Mouse (Mus musculus) MEL (cell line): ENCODE measurements around the gene Dars. TPM values are rescaled to one million over a fixed set of nuclear protein-coding genes. Genes with fewer than 3 reads are reported as not detected.
A peak's percentile ranks its signal among the peaks of the same experiment; 100 is the strongest.

Experiments
- DNase-seq: peaks from one replicate; pipeline ENCODE4 v3.0.0; 2011; ENCODE audit warnings: low read depth, low spot score
- H3K27ac ChIP-seq: 2 replicates; pipeline ENCODE4 v1.5.1; 2012; ENCODE audit warnings: low read depth, mild to moderate bottlenecking, control low read depth, low read length, moderate library complexity; ENCODE audit not compliant: control insufficient read depth
- H3K27me3 ChIP-seq, 2 experiments: fragments of 150-350 bp in 1 of 2; sonication (generic) in 1 of 2; 2 replicates each; pipeline ENCODE4 v1.6.1; 2012; ENCODE audit warnings: low read length in 2 of 2, mild to moderate bottlenecking in 2 of 2, improper control_type of control experiment in 1 of 2, moderate library complexity in 1 of 2; ENCODE audit not compliant: insufficient read depth in 2 of 2, control insufficient read depth in 1 of 2
- H3K36me3 ChIP-seq, 2 experiments: 2 replicates each; pipeline ENCODE4 v1.6.1; 2012 to 2014; ENCODE audit warnings: low read length in 2 of 2, improper control_type of control experiment in 1 of 2, inconsistent platforms in 1 of 2, mild to moderate bottlenecking in 1 of 2; ENCODE audit not compliant: insufficient read depth in 2 of 2, control insufficient read depth in 1 of 2
- H3K4me1 ChIP-seq, 2 experiments: fragments of 150-350 bp in 1 of 2; sonication (generic) in 1 of 2; 2 replicates each; pipeline ENCODE4 v1.6.1; 2012; ENCODE audit warnings: low read length in 2 of 2, improper control_type of control experiment in 1 of 2, mild to moderate bottlenecking in 1 of 2; ENCODE audit not compliant: insufficient read depth in 2 of 2, control insufficient read depth in 1 of 2
- H3K4me3 ChIP-seq, 2 experiments: fragments of 150-350 bp in 1 of 2; sonication (generic) in 1 of 2; 2 replicates each; pipeline ENCODE4 v1.5.1; 2012; ENCODE audit warnings: low read depth in 2 of 2, low read length in 2 of 2, mild to moderate bottlenecking in 2 of 2, moderate library complexity in 2 of 2, control low read depth in 1 of 2, improper control_type of control experiment in 1 of 2; ENCODE audit not compliant: control insufficient read depth in 1 of 2, insufficient read depth in 1 of 2
- H3K79me2 ChIP-seq: 2 replicates; pipeline ENCODE4 v1.6.1; 2012; ENCODE audit warnings: mild to moderate bottlenecking, low read length, moderate library complexity; ENCODE audit not compliant: control insufficient read depth, poor library complexity, insufficient read depth
- H3K9ac ChIP-seq: 2 replicates; pipeline ENCODE4 v1.6.1; 2012; ENCODE audit warnings: low read depth, mild to moderate bottlenecking, control low read depth, low read length, moderate library complexity; ENCODE audit not compliant: control insufficient read depth, poor library complexity, severe bottlenecking
- H3K9me3 ChIP-seq: fragments of 150-350 bp; sonication (generic); replicated peaks from 2 replicates; pipeline ENCODE4 v1.6.1; 2012; ENCODE audit warnings: mild to moderate bottlenecking, low read length, improper control_type of control experiment, moderate library complexity; ENCODE audit not compliant: insufficient read depth
- E2F4 ChIP-seq: IDR thresholded peaks from 2 replicates; pipeline ENCODE4 v1.6.1; 2011; ENCODE audit warnings: low read depth, low read length, improper control_type of control experiment, borderline replicate concordance
- ELF1 ChIP-seq: IDR thresholded peaks from 2 replicates; pipeline ENCODE4 v1.6.1; 2014; ENCODE audit warnings: low read depth, mild to moderate bottlenecking, inconsistent platforms, low read length, improper control_type of control experiment, moderate library complexity
- GABPA ChIP-seq: IDR thresholded peaks from 2 replicates; pipeline ENCODE4 v1.6.1; 2012; ENCODE audit warnings: low read depth, mild to moderate bottlenecking, inconsistent platforms, low read length, improper control_type of control experiment, moderate library complexity
- JUND ChIP-seq: IDR thresholded peaks from 2 replicates; pipeline ENCODE4 v1.6.1; 2011; ENCODE audit warnings: low read depth, mild to moderate bottlenecking, improper control_type of control experiment, low read length
- KAT2A ChIP-seq: conservative IDR thresholded peaks from 2 replicates; pipeline ENCODE4 v1.6.1; 2012; ENCODE audit warnings: low read depth, low read length, improper control_type of control experiment, inconsistent platforms
- MYC ChIP-seq: IDR thresholded peaks from 2 replicates; pipeline ENCODE4 v1.6.1; 2011; ENCODE audit warnings: low read depth, mild to moderate bottlenecking, low read length, improper control_type of control experiment, moderate library complexity
- POLR2A ChIP-seq, 2 experiments: IDR thresholded peaks; 2 replicates each; pipeline ENCODE4 v1.6.1; 2011 to 2012; ENCODE audit warnings: low read length in 2 of 2, mild to moderate bottlenecking in 2 of 2, control low read depth in 1 of 2, improper control_type of control experiment in 1 of 2, low read depth in 1 of 2, moderate library complexity in 1 of 2; ENCODE audit not compliant: control insufficient read depth in 1 of 2, insufficient read depth in 1 of 2, poor library complexity in 1 of 2
- POLR2AphosphoS2 ChIP-seq: IDR thresholded peaks from 2 replicates; pipeline ENCODE4 v1.6.1; 2011; ENCODE audit warnings: low read length, improper control_type of control experiment
- POLR2AphosphoS5 ChIP-seq: IDR thresholded peaks from 2 replicates; pipeline ENCODE4 v1.6.1; 2012; ENCODE audit warnings: low read depth, borderline replicate concordance, mild to moderate bottlenecking, inconsistent platforms, low read length, moderate library complexity, mixed read lengths
- RAD21 ChIP-seq: IDR thresholded peaks from 2 replicates; pipeline ENCODE4 v1.6.1; 2011; ENCODE audit warnings: mild to moderate bottlenecking, low read depth, low read length, improper control_type of control experiment
- RCOR1 ChIP-seq: IDR thresholded peaks from 2 replicates; pipeline ENCODE4 v1.6.1; 2012; ENCODE audit warnings: low read depth, mild to moderate bottlenecking, inconsistent platforms, low read length, improper control_type of control experiment
- TCF12 ChIP-seq: IDR thresholded peaks from 2 replicates; pipeline ENCODE4 v1.6.1; 2014; ENCODE audit warnings: low read depth, mild to moderate bottlenecking, inconsistent platforms, low read length, improper control_type of control experiment, moderate library complexity
- USF2 ChIP-seq, 2 experiments: IDR thresholded peaks; 2 replicates each; pipeline ENCODE4 v1.6.1; 2011 to 2012; ENCODE audit warnings: improper control_type of control experiment in 2 of 2, low read length in 2 of 2, borderline replicate concordance in 1 of 2, inconsistent platforms in 1 of 2, low read depth in 1 of 2, mild to moderate bottlenecking in 1 of 2; ENCODE audit not compliant: insufficient read depth in 1 of 2
- ZMIZ1 ChIP-seq: IDR thresholded peaks from 2 replicates; pipeline ENCODE4 v1.6.1; 2012; ENCODE audit warnings: low read depth, mild to moderate bottlenecking, inconsistent platforms, low read length, improper control_type of control experiment, moderate library complexity
- polyA plus RNA-seq, 2 experiments: library from polyadenylated mRNA; stranded (reverse) in 1 of 2; unstranded in 1 of 2; fragments of >175 nt in 1 of 2; fragments of >200 nt in 1 of 2; gene quantifications; 2 replicates each; pipeline versions ENCODE4 v1.2.1 to v1.2.4; 2012; ENCODE audit warnings: low replicate concordance in 2 of 2, low read depth in 1 of 2; ENCODE audit not compliant: insufficient read length in 2 of 2, insufficient read depth in 1 of 2, missing spikeins in 1 of 2
- total RNA-seq: library from RNA; depleted of rRNA; stranded (reverse); fragments of 300-350 nt; gene quantifications from 2 replicates; pipeline ENCODE4 v1.2.3, GENCODE M21; 2012

Gene Dars
- total and polyA plus RNA-seq, 3 experiments: 95.2 to 104 TPM; not detected in 1

- H3K4me1 ChIP-seq: no peaks in the 10 kb centered on the region
- DNase-seq: no peak
- no peaks in the 10 kb centered on the region for H3K27me3 ChIP-seq
- no peak overlapping the region for H3K9ac ChIP-seq
- TF ChIP-seq POLR2AphosphoS5 (no peak), USF2 (IDR thresholded peaks at IDR 0.05; ENCODE audit: borderline replicate concordance in 1 of 2, insufficient read depth in 1 of 2, low read depth in 1 of 2, low read length in 2 of 2) (no peak), JUND (no peak), KAT2A (no peak)
- H3K36me3 ChIP-seq: peaks cover 0 to 31% of the 10 kb centered on the region in 2 experiments; a peak in 2 of 4 replicates
- H3K27ac ChIP-seq: no peak overlapping the region
- H3K4me3 ChIP-seq: no peak overlapping the region
- no peaks in the 10 kb centered on the region for H3K9me3 ChIP-seq
- no peaks in the 10 kb centered on the region for H3K79me2 ChIP-seq
These were observed 30.7 kb downstream of the Dars start for GRCm38 (mm10) chr1:128386487-128386886.

- Histone ChIP-seq H3K27me3 (no peaks in the 10 kb centered on the region), H3K79me2 (no peaks in the 10 kb centered on the region; the same call in 1 of the 2 replicates), H3K9me3 (no peaks in the 10 kb centered on the region), H3K36me3 (peaks cover 2 to 29% of the 10 kb centered on the region in 2 experiments; a peak in 3 of 4 replicates), H3K9ac (no peak overlapping the region), H3K4me3 (no peak overlapping the region), H3K4me1 (no peaks in the 10 kb centered on the region), H3K27ac (no peak overlapping the region)
- TF ChIP-seq POLR2AphosphoS5: no peak
- TF ChIP-seq TCF12: no peak
- no peak for TF ChIP-seq GABPA
- TF ChIP-seq RCOR1: no peak
- TF ChIP-seq POLR2AphosphoS2: no peak
- no peak for TF ChIP-seq E2F4
- TF ChIP-seq ZMIZ1: no peak
- TF ChIP-seq POLR2A (IDR thresholded peaks at IDR 0.05; ENCODE audit: control insufficient read depth in 1 of 2, insufficient read depth in 1 of 2, low read depth in 1 of 2, low read length in 2 of 2, poor library complexity in 1 of 2): no peak
- no peak for TF ChIP-seq ELF1
- no peak for TF ChIP-seq RAD21
- no peak for TF ChIP-seq MYC
- peak; percentile 22 for DNase-seq
These were observed 40.3 kb downstream of the Dars start for GRCm38 (mm10) chr1:128376841-128377240.
